Mouse (Mus musculus): ENCODE measurements at regions not wholly inside any gene's neighbourhood (a gene's known extent, or its start where the extent isn't known, plus 50 kb on each side); places are given as distances from the start of the nearest gene placed in this dataset.

GRCm38 (mm10) chr2:78184950-78185349 lies 238.8 kb upstream of the Cwc22 start:
- intact Hi-C loops (cut with DNase I; ENCODE audit: low total_unique reads) = no loop called here
- DNase-seq = no peak

GRCm38 (mm10) chr2:78173784-78174183 lies 227.6 kb upstream of the Cwc22 start:
- intact Hi-C loops (cut with DNase I; ENCODE audit: low total_unique reads) = no loop called here
- no peak for DNase-seq

- intact Hi-C loops (cut with DNase I; ENCODE audit: low total_unique reads) = no loop called here
- DNase-seq = no peak
These were observed 226.6 kb upstream of the Cwc22 start for GRCm38 (mm10) chr2:78172819-78173218.

DNA sequence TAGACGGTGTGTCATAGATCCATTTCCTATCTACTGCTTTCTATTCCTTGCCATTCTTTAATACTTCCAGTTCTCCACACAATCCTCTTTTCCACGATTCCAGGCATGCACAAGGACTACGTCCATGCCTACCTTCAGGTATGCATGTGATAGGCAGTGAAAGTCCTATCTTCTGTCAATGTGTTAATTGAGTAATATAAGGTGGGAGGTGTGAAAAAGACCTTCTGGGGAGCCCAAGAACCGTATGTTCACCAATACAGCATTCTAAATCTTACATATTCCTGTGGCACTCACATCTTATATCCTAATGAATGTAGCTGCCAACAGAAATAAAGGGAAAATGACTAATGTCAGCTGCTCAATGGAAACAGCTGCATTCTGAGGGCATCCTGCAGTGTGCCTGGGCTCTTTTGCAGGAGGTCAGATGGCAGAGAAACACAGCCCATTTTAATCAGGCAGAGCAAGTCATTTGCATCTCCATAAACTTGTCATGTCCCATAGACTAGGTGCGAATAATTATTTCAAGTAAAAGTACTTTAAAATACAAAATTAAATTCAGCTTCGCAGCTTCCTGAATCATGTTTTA lies 224.1 kb upstream of the Cwc22 start:
- intact Hi-C loops (cut with DNase I; ENCODE audit: low total_unique reads) = no loop called here
- DNase-seq = no peak

DNA sequence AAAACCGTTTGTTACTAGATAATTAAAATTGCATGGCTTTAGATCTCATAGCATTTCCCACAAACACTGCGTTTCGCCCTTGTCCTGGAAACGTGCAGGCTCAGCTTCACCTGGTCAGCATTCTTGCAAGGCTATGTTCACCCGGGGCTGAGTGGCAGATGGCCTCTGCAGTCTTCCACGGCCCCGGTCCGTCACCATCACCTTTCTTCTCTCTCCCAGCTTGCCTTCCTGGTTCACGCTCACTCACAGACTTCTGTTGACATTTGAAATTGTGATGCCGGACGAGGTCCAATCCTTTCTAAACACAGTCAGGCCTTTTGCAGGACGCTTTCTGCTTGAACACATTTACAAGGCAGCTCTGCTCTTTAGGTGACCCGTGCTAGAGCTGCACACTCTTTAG lies 219.3 kb upstream of the Cwc22 start:
- DNase-seq = no peak
- intact Hi-C loops (cut with DNase I; ENCODE audit: low total_unique reads) = no loop called here

DNA sequence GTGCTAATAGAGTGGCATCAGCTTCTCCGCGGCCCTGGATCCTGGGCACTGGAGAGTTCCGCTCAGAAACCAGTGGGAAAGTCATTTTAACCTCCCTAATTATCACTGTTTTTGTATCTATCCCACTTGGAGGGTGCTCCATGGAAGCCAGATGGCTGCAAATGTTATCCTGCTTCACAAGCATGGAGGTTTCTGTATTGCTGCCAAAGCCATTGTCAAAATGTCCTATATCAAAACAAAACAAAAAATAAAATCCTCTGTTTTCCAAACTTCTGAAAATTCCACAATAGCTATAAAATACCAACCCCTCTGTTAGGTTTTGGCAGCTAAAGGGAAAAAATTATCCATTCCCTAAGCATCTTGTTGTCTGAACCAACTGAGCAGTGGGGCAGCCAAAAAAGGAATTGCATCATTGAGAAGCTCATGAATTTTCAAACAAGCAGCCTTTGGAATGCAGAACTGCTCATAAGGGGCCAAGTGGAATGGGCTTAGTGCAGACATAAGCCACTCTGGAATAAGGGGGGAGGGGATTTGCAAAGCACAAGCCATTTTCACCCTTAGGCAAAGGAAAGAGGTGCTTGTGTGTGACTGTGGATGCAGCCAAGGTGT lies 213.8 kb upstream of the Cwc22 start:
- intact Hi-C loops (cut with DNase I; ENCODE audit: low total_unique reads) = no loop called here
- DNase-seq = no peak

DNA sequence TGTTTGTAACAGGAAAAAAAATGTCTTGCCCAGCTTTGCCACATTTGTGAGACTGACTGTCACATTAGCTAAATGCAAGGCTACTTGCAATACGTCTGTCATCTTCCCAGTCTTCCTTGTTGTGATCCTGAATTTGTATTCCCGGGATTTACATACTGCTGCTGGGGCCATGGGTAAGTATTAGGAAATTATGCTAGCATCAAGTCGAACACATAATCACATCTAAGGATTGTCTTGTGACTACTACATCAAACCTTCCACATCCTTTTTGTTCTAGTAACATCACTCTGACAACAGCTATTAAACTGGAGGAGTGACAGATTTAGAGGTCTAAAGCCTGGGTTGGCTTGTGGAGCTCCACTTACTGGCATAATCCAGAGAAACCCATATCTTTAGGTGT lies 164.2 kb upstream of the Cwc22 start:
- intact Hi-C loops (cut with DNase I; ENCODE audit: low total_unique reads) = no loop called here
- DNase-seq = no peak

DNA sequence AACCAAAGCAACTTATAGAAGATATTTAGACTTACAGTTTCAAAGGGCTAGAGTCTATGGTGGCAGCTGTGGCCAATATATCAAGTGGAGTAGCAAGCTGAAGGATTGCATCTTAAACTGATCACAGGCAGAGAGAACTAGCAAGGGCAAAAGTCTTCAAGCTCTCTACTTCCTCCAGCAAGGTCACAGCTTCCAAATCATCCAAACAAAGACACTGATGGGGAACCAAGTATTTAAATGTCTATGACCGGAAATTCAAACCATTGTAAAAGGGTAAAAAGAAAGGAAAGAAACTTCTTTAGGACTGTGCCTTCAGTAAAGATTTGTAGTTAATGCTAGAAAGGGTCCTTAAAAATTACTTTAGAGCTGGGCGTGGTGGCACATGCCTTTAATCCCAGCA lies 149.4 kb upstream of the Cwc22 start:
- DNase-seq = no peak
- intact Hi-C loops (cut with DNase I; ENCODE audit: low total_unique reads) = no loop called here

DNA sequence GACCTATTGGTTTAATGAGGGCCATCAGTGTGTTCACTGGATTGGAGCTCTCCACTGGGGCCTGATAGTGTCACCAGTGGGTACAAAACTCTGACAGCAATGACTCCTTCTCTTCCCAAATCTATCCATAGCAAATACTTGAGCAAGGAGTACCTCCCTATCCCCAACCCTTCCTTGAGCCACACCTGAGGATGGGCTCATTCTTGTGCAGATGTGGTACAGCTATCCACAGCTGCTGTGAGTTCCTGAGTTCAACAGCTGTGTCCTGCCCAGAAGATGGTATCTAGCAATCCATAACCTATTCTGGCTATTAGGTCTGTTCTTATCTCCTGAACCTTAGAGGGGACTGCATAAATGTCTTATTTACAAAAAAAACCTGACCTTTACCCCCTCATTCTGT lies 148.7 kb upstream of the Cwc22 start:
- DNase-seq = no peak
- intact Hi-C loops (cut with DNase I; ENCODE audit: low total_unique reads) = no loop called here

- intact Hi-C loops (cut with DNase I; ENCODE audit: low total_unique reads) = no loop called here
- DNase-seq = no peak
These were observed 118.3 kb upstream of the Cwc22 start for GRCm38 (mm10) chr2:78064321-78065037.

GRCm38 (mm10) chr2:78059801-78060416 lies 113.7 kb upstream of the Cwc22 start:
- intact Hi-C loops (cut with DNase I; ENCODE audit: low total_unique reads) = loop anchor here (10.0 kb wide), 1 partner anchor 855 kb away; no protein-coding TSS in a partner anchor
- DNase-seq = no peak

GRCm38 (mm10) chr2:78058988-78059387 lies 112.8 kb upstream of the Cwc22 start:
- intact Hi-C loops (cut with DNase I; ENCODE audit: low total_unique reads) = loop anchor here (10.0 kb wide), 1 partner anchor 856 kb away; no protein-coding TSS in a partner anchor
- no peak for DNase-seq

GRCm38 (mm10) chr2:78053910-78054309 lies 107.7 kb upstream of the Cwc22 start:
- DNase-seq = no peak
- intact Hi-C loops (cut with DNase I; ENCODE audit: low total_unique reads) = loop anchor here (10.0 kb wide), 1 partner anchor 861 kb away; no protein-coding TSS in a partner anchor

- intact Hi-C loops (cut with DNase I; ENCODE audit: low total_unique reads) = loop anchor here (10.0 kb wide), 1 partner anchor 864 kb away; no protein-coding TSS in a partner anchor
These were observed 104.4 kb upstream of the Cwc22 start for GRCm38 (mm10) chr2:78050542-78050941.

GRCm38 (mm10) chr2:78049248-78049874 lies 103.2 kb upstream of the Cwc22 start:
- peak; percentile 81 for DNase-seq
- intact Hi-C loops (cut with DNase I; ENCODE audit: low total_unique reads) = no loop called here

More at GRCm38 (mm10) chr2:78050542-78050941, 104.4 kb upstream of the Cwc22 start:
- DNase-seq = no peak

DNA sequence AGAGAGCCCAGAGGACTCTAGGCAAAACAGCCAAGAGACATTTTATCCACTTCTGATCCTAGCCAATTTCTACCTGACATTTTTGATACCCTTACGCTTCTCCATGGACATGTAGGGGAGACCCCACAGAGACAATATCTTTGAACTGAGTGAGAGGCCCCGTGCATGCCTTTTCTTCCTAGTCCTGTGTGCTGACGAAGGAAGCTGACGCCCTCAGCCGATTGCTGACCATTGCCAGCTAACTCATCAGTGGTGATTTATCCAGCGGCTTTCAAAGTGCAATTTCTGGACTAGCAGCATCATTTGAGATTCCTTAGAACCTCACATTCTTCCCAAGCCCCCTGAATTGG lies 102.5 kb upstream of the Cwc22 start:
- no peak for DNase-seq
- intact Hi-C loops (cut with DNase I; ENCODE audit: low total_unique reads) = no loop called here

GRCm38 (mm10) chr2:78048030-78048705 lies 102.0 kb upstream of the Cwc22 start:
- intact Hi-C loops (cut with DNase I; ENCODE audit: low total_unique reads) = no loop called here
- DNase-seq = no peak

GRCm38 (mm10) chr2:78027319-78027718 lies 81.1 kb upstream of the Cwc22 start:
- intact Hi-C loops (cut with DNase I; ENCODE audit: low total_unique reads) = no loop called here
- no peak for DNase-seq

DNA sequence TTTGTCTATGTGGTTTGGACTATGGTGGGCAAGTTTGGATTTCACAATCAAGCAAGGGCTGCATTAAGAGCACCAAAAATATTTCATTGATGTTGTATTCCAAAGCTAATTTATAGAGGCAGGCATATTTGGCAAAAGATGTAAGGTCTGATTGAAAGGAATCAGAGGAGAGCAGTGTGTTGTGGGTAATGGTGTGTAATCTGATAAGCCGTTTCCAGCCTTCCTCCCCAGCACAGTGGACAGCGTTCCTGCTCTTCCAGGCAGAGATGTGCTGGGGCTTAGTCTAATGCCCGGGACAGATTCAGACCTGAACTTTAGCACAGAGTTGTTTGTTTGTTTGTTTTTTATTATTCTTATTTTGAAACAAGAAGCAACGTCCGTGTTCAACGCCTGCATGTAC lies 80.6 kb upstream of the Cwc22 start:
- intact Hi-C loops (cut with DNase I; ENCODE audit: low total_unique reads) = no loop called here
- DNase-seq = no peak
